Mouse (Mus musculus) forebrain, postnatal 0 days (tissue): ENCODE measurements around the gene Olfr668. TPM values are rescaled to one million over a fixed set of nuclear protein-coding genes. Genes with fewer than 3 reads are reported as not detected.

Experiments used
- ATAC-seq: fragments of 200-750 bp; cut with Nextera tagmentation; 2 replicates; pipeline ENCODE4 v1.8.0; 2017; ENCODE audit warnings: mild to moderate bottlenecking, moderate library complexity
- DNase-seq: peaks from one replicate; pipeline ENCODE4 v3.0.0-alpha.2; 2015
- H3K27ac ChIP-seq: fragments of 300-500 bp; sonication (generic); 2 replicates; pipeline ENCODE4 v1.5.1; 2014; ENCODE audit warnings: low read depth, mild to moderate bottlenecking, antibody characterized with exemption, low read length, moderate library complexity, mixed read lengths
- H3K27me3 ChIP-seq: fragments of 300-500 bp; sonication (generic); 2 replicates; pipeline ENCODE4 v1.6.1; 2014; ENCODE audit warnings: mild to moderate bottlenecking, low read length, mixed read lengths; ENCODE audit not compliant: insufficient read depth
- H3K36me3 ChIP-seq: fragments of 300-500 bp; sonication (generic); 2 replicates; pipeline ENCODE4 v1.6.1; 2014; ENCODE audit warnings: mild to moderate bottlenecking, moderate library complexity; ENCODE audit not compliant: insufficient read depth
- H3K4me1 ChIP-seq: fragments of 300-500 bp; sonication (generic); 2 replicates; pipeline ENCODE4 v1.6.1; 2014; ENCODE audit warnings: antibody characterized with exemption; ENCODE audit not compliant: insufficient read depth
- H3K4me2 ChIP-seq: fragments of 300-500 bp; sonication (generic); 2 replicates; pipeline ENCODE4 v1.6.1; 2014; ENCODE audit warnings: low read depth, mild to moderate bottlenecking, moderate library complexity
- H3K4me3 ChIP-seq: fragments of 300-500 bp; sonication (generic); 2 replicates; pipeline ENCODE4 v1.5.1; 2014; ENCODE audit warnings: low read depth, low read length, mixed read lengths
- H3K9ac ChIP-seq: fragments of 300-500 bp; sonication (generic); 2 replicates; pipeline ENCODE4 v1.6.1; 2014; ENCODE audit warnings: mild to moderate bottlenecking
- H3K9me3 ChIP-seq: fragments of 300-500 bp; sonication (generic); 2 replicates; pipeline ENCODE4 v1.6.1; 2016; ENCODE audit warnings: low read length
- CTCF ChIP-seq: sonication (generic); IDR thresholded peaks from 2 replicates; pipeline ENCODE4 v1.5.1; 2016; ENCODE audit warnings: antibody characterized with exemption, control low read depth, low read depth
- WGBS: fragments of 180-500 bp; shearing (Covaris S2); extraction: QIAGEN DNeasy Blood & Tissue Kit; methylation state at CpG from one replicate; pipeline ENCODE4 v1.1.7; 2014; 5-methylcytosine and 5-hydroxymethylcytosine counted together
- polyA plus RNA-seq: library from polyadenylated mRNA; unstranded; fragments of >200 nt; fragmentation: Nextera tagmentation; extraction: Ambion mirVana; gene quantifications from 2 replicates; pipeline ENCODE4 v1.2.1, GENCODE M21; 2015
- total RNA-seq: library from RNA; depleted of rRNA; stranded (reverse); fragments of >200 nt; gene quantifications from 2 replicates; pipeline ENCODE4 v1.2.3, GENCODE M21; 2014; rRNA removed

Gene Olfr668
- total and polyA plus RNA-seq, 2 experiments from 2014 or later: not detected

GRCm38 (mm10) chr7:104877731-104878130 is 50.1 kb downstream of the Olfr668 start, which contains the start of gene Olfr665:
Gene Olfr665 (plus strand): TSS chr7:104878031.
- Histone ChIP-seq H3K9ac (no peak within 1 kb of the TSS), H3K4me2 (no peak within 1 kb of the TSS), H3K4me3 (no peak within 1 kb of the TSS), H3K27ac (no peak within 1 kb of the TSS), H3K36me3 (no peaks in the 10 kb centered on the region), H3K27me3 (no peaks in the 10 kb centered on the region), H3K9me3 (no peaks in the 10 kb centered on the region), H3K4me1 (no peaks in the 10 kb centered on the region)
- TF ChIP-seq CTCF: no peak
- ATAC-seq (no peak), DNase-seq (no peak)
- WGBS: 52% methylated on average over 1 of the region's 1 CpGs

Other genes starting within 250 kb of the Olfr668 start
- not detected in 2 replicates for gene Olfr661, start 241.6 kb downstream of the Olfr668 start, total RNA-seq
- not detected in 2 replicates for gene Olfr661, start 241.6 kb downstream of the Olfr668 start, polyA plus RNA-seq
- gene Usp17le, start 150.6 kb downstream of the Olfr668 start, total RNA-seq: not detected in 2 replicates
- gene Usp17le, start 150.6 kb downstream of the Olfr668 start, polyA plus RNA-seq: not detected in 2 replicates
- not detected in 2 replicates for gene Usp17lb, start 85.5 kb downstream of the Olfr668 start, total RNA-seq
- gene Usp17lb, start 85.5 kb downstream of the Olfr668 start, polyA plus RNA-seq: not detected in 2 replicates
- gene Usp17la, start 71.0 kb downstream of the Olfr668 start, total RNA-seq: not detected in 2 replicates
- gene Usp17la, start 71.0 kb downstream of the Olfr668 start, polyA plus RNA-seq: not detected in 2 replicates
- gene Olfr665, start 50.0 kb downstream of the Olfr668 start, total RNA-seq: not detected in 2 replicates
- gene Olfr665, start 50.0 kb downstream of the Olfr668 start, polyA plus RNA-seq: not detected in 2 replicates
- not detected in 2 replicates for gene Olfr666, start 32.1 kb downstream of the Olfr668 start, total RNA-seq
- gene Olfr666, start 32.1 kb downstream of the Olfr668 start, polyA plus RNA-seq: not detected in 2 replicates
- gene Olfr667, start 6.6 kb downstream of the Olfr668 start, total RNA-seq: not detected in 2 replicates
- not detected in 2 replicates for gene Olfr667, start 6.6 kb downstream of the Olfr668 start, polyA plus RNA-seq
- not detected in 2 replicates for gene Olfr669, start 6.2 kb upstream of the Olfr668 start, total RNA-seq
- gene Olfr669, start 6.2 kb upstream of the Olfr668 start, polyA plus RNA-seq: not detected in 2 replicates
- gene Olfr670, start 34.6 kb upstream of the Olfr668 start, total RNA-seq: not detected in 2 replicates
- gene Olfr670, start 34.6 kb upstream of the Olfr668 start, polyA plus RNA-seq: not detected in 2 replicates
- gene Olfr671, start 51.1 kb upstream of the Olfr668 start, total RNA-seq: not detected in 2 replicates
- gene Olfr671, start 51.1 kb upstream of the Olfr668 start, polyA plus RNA-seq: not detected in 2 replicates
- not detected in 2 replicates for gene Olfr672, start 74.0 kb upstream of the Olfr668 start, total RNA-seq
- not detected in 2 replicates for gene Olfr672, start 74.0 kb upstream of the Olfr668 start, polyA plus RNA-seq
- gene Olfr675, start 100.4 kb upstream of the Olfr668 start, total RNA-seq: not detected in 2 replicates
- gene Olfr675, start 100.4 kb upstream of the Olfr668 start, polyA plus RNA-seq: not detected in 2 replicates
- gene Olfr676, start 104.6 kb upstream of the Olfr668 start, total RNA-seq: not detected in 2 replicates
- gene Olfr676, start 104.6 kb upstream of the Olfr668 start, polyA plus RNA-seq: not detected in 2 replicates
- gene Olfr677, start 123.3 kb upstream of the Olfr668 start, total RNA-seq: not detected in 2 replicates
- not detected in 2 replicates for gene Olfr677, start 123.3 kb upstream of the Olfr668 start, polyA plus RNA-seq
- gene Olfr678, start 136.4 kb upstream of the Olfr668 start, total RNA-seq: not detected in 2 replicates
- gene Olfr678, start 136.4 kb upstream of the Olfr668 start, polyA plus RNA-seq: not detected in 2 replicates
- not detected in 2 replicates for gene Olfr679, start 153.1 kb upstream of the Olfr668 start, total RNA-seq
- not detected in 2 replicates for gene Olfr679, start 153.1 kb upstream of the Olfr668 start, polyA plus RNA-seq
- not detected in 2 replicates for gene Olfr680-ps1, start 164.8 kb upstream of the Olfr668 start, total RNA-seq
- gene Olfr680-ps1, start 164.8 kb upstream of the Olfr668 start, polyA plus RNA-seq: not detected in 2 replicates
- gene Olfr681, start 188.8 kb upstream of the Olfr668 start, total RNA-seq: not detected in 2 replicates
- gene Olfr681, start 188.8 kb upstream of the Olfr668 start, polyA plus RNA-seq: not detected in 2 replicates
- not detected in 2 replicates for gene Olfr683, start 219.0 kb upstream of the Olfr668 start, total RNA-seq
- not detected in 2 replicates for gene Olfr683, start 219.0 kb upstream of the Olfr668 start, polyA plus RNA-seq
- gene Olfr684, start 235.6 kb upstream of the Olfr668 start, total RNA-seq: not detected in 2 replicates
- gene Olfr684, start 235.6 kb upstream of the Olfr668 start, polyA plus RNA-seq: not detected in 2 replicates